Mouse (Mus musculus) limb, embryonic 13.5 days (tissue): ENCODE data around the gene Zfp536. TPM values are rescaled to one million over a fixed set of nuclear protein-coding genes. Genes with fewer than 3 reads are reported as not detected.

ENCODE experiments used
- ATAC-seq: fragments of 200-750 bp; cut with Nextera tagmentation; 2 replicates; pipeline ENCODE4 v1.8.0; 2017; ENCODE audit warnings: low read depth, moderate number of reproducible peaks, moderate TSS enrichment; ENCODE audit not compliant: low FRiP score
- H3K27ac ChIP-seq: fragments of 300-500 bp; sonication (generic); 2 replicates; pipeline ENCODE4 v1.5.1; 2015; ENCODE audit warnings: inconsistent platforms, mild to moderate bottlenecking, moderate library complexity
- H3K27me3 ChIP-seq: fragments of 300-500 bp; sonication (generic); 2 replicates; pipeline ENCODE4 v1.6.1; 2015; ENCODE audit warnings: mild to moderate bottlenecking, inconsistent platforms
- H3K36me3 ChIP-seq: fragments of 300-500 bp; sonication (generic); 2 replicates; pipeline ENCODE4 v1.6.1; 2015; ENCODE audit warnings: inconsistent platforms, mild to moderate bottlenecking, moderate library complexity
- H3K4me1 ChIP-seq: fragments of 300-500 bp; sonication (generic); 2 replicates; pipeline ENCODE4 v1.6.1; 2015; ENCODE audit warnings: inconsistent platforms
- H3K4me2 ChIP-seq: fragments of 300-500 bp; sonication (generic); replicated peaks from 2 replicates; pipeline ENCODE4 v1.6.1; 2015; ENCODE audit warnings: inconsistent platforms, mild to moderate bottlenecking, moderate library complexity
- H3K4me3 ChIP-seq: fragments of 300-500 bp; sonication (generic); 2 replicates; pipeline ENCODE4 v1.5.1; 2015; ENCODE audit warnings: moderate library complexity, mild to moderate bottlenecking, inconsistent platforms
- H3K9ac ChIP-seq: fragments of 300-500 bp; sonication (generic); 2 replicates; pipeline ENCODE4 v1.6.1; 2015; ENCODE audit warnings: mild to moderate bottlenecking, inconsistent platforms
- H3K9me3 ChIP-seq: fragments of 300-500 bp; sonication (generic); 2 replicates; pipeline ENCODE4 v1.6.1; 2016; ENCODE audit warnings: inconsistent platforms
- WGBS: fragments of 180-500 bp; shearing (Covaris S2); methylation state at CpG from one replicate; pipeline ENCODE4 v1.1.7; 2015; 5-methylcytosine and 5-hydroxymethylcytosine counted together
- polyA plus RNA-seq: library from polyadenylated mRNA; unstranded; fragments of >200 nt; fragmentation: Nextera tagmentation; extraction: Ambion mirVana; gene quantifications from 2 replicates; pipeline ENCODE4 v1.2.1, GENCODE M21; 2015

Gene Zfp536
- polyA plus RNA-seq, 1 experiment from 2014 or later: 6.6 TPM

DNA sequence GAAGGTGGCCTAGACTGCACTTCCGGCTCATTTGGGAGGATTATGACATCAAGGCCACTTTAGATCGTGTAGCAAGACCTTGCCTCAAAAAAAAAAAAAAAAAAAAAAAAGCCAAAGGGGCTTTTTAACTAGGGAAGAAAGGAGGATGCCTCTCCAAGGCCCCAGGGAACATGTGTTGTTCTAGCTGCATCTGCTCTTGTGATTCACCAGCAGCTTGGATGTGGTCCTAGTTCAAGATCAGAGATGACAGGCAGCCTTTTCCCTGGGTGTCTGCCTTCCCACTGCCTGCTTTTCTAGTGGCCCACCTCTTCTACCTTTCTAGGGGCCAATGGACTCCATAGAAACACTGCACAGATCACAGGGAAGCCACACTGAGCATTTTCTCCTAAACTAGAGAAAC, 350.5 kb downstream of the Zfp536 start:
- no peak for ATAC-seq
- no peak overlapping the region for H3K9ac ChIP-seq
- no peak overlapping the region for H3K4me2 ChIP-seq
- H3K36me3 ChIP-seq: no peaks in the 10 kb centered on the region
- H3K27ac ChIP-seq: no peak overlapping the region
- H3K9me3 ChIP-seq: no peaks in the 10 kb centered on the region
- no peak overlapping the region for H3K4me3 ChIP-seq
- WGBS: 70% methylated on average over 2 of the region's 2 CpGs
- 0 out of 2 replicates have a peak, but pooled peaks cover 5% of the 10 kb centered on the region for H3K4me1 ChIP-seq
- H3K27me3 ChIP-seq: no peaks in the 10 kb centered on the region

Other genes starting within 250 kb of the Zfp536 start
- 42.3 and 42.6 TPM in 2 replicates for gene Uri1, start 249.9 kb upstream of the Zfp536 start, polyA plus RNA-seq